Mouse (Mus musculus): Measurements from ENCODE around the gene Rab31.

Rab31 gene

DNA sequence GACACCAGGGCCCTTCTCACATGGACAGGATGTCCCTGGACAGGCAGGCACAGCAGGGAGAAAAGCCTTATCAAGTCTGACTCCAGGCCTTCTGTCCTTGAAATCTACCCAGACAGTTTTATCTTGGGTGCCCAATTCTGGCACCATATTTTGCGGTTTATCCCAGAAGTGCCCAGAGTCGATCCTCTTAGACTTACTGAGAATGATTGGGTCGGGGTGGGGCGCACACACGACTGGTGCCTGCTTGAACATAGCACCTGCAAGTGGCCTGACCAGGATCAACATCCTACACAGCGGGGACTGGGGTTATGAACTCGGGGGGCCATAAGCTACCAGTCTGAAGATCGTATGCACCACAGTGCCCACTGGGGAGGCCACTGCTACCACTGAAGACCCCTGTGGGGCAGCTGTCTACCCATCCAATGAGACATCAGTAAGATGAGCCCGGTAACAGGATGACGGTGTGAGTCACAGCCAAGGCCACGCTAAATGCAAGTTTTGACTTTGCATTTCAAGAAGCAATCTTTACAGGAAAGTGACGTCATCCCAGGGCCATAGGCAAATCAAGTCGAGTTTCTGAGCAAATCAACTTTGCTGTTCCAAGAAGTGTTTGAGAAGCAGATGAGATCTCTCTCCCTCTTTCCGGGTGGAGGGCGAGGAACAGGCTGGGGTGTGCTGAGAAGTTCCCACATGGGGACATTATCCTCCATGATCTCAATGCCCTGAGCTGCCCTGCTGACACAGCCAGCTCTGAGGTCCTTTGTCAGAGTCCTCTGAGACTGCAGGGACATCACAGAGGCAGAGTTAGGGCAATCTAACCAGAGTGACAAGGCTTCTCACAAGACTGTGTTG is 32.5 kb downstream of the Rab31 start:
- no peak for DNase-seq (ENCODE audit: low spot score in 2 of 2)

- DNase-seq (ENCODE audit: low spot score in 2 of 2), result no peak
Measured at GRCm38 (mm10) chr17:65737622-65738021, 34.9 kb downstream of the Rab31 start.

DNA sequence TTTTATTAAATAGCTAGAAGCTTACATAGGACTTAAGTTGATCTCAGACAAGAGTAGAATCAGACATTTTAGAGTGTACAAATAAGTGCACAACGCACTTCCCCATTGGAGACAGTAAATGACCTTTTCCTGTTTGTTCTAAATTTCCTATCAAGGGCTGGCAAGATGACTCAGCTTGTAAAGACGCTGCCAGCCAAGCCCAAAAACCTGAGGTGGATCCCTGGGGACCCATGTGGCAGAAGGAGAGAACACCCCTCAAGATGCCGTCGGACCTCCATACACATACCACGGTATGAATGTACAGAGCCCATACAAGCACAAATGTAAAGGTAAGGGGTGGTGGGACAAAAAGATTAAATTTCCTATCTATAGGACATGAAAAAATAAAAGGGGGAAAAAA is 35.4 kb downstream of the Rab31 start:
- no peak for DNase-seq (ENCODE audit: low spot score in 2 of 2)

DNA sequence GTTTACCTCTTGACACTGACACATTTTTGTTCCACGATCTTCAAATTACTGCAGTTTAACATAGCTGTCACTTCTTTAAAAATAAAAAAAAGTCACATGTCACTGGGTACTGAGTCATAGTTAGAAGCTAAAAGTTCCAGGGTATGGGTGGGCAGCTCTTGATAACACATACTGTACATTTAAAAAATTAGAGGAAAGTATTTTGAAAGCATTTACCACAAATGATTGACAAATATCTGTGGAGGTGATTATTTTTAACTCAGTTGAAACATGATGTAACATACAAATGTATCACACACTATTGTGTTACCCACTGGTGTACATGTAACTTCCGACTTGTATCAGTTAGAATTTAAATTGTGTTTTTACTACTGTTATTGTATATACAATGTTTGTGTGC is 37.5 kb downstream of the Rab31 start:
- DNase-seq (ENCODE audit: low spot score in 2 of 2), result no peak

DNA sequence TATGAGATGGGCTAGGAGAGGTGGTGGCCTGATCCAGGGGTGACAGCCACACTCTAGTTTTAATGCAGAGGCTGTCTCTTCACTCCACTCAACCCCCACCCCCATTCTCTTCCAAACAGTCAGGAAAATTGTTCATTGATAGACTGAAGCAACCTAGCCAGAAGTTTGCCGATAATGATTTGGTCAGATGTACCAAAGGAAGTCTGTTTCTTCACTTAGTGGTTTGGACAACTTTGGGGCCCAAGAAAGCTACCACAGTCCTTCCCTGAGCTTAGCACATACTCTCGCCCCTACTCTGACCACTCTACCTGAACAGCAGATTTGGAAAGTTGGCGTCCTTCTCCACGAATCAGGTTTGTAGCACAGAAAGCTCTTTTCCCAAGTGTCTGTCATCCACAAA is 39.9 kb downstream of the Rab31 start:
- no peak for DNase-seq (ENCODE audit: low spot score in 2 of 2)

GRCm38 (mm10) chr17:65731710-65732109 is 40.8 kb downstream of the Rab31 start:
- no peak for DNase-seq (ENCODE audit: low spot score in 2 of 2)

DNA sequence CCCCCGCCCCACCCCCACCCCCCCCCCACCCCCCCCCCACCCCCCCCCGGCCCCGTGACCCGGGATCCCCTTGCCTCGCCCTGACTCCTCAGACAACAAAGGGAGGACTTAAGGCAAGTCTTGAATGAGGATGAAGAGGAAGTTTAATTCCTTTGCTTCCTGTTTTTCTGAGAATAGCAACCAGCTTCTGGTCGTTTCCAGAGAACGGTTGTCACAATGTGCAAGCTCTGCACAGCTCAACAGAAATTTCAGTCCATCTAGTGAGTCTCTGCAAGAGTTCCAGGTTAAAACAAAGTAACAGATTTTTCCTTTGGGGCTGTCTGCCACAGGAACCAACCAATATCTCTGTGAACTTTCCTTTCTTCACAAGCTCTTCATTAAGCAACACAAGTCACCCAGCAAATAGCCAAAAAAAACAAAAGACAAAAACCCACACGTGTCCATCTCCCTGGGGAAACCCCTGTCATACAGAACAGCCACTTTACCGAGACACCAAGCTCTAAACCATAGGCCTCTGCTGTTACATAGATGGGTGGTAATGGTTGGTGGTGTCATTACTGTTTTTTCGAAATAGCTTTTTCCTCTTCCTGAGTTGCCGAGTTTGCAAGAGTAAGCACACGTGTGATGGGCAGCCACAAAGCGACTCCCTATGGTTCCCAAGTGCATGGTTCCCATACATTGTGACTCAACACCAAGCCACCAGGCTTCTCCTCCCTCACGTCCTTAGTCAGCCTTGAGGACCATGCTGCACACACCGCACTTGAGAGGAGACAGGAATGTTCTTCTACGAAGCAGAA is 42.4 kb downstream of the Rab31 start:
- no peak for DNase-seq (ENCODE audit: low spot score in 2 of 2)

DNA sequence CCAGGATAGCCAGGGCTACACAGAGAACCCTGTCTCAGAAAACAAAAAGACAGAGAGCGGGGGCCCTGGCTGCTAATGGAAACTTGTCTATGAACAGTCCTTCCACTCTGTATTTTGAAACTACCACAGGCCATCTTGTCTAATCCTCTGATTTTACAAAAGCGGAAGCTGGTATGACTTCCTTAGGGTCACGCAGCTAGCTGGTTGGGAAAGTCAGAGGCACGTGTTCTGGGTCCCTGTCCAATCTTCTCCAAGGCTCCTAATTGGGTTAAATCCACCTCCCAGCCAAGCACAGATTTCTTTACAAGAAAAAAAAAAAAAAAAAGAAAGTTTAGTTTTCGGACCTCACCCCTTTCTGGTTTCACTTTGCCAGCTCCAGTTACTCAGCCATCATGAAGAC is 45.8 kb downstream of the Rab31 start:
- no peak for DNase-seq (ENCODE audit: low spot score in 2 of 2)

GRCm38 (mm10) chr17:65726274-65726673 is 46.3 kb downstream of the Rab31 start:
- no peak for DNase-seq (ENCODE audit: low spot score in 2 of 2)

GRCm38 (mm10) chr17:65725814-65726213 is 46.7 kb downstream of the Rab31 start:
- DNase-seq (ENCODE audit: low spot score in 2 of 2), result no peak

DNA sequence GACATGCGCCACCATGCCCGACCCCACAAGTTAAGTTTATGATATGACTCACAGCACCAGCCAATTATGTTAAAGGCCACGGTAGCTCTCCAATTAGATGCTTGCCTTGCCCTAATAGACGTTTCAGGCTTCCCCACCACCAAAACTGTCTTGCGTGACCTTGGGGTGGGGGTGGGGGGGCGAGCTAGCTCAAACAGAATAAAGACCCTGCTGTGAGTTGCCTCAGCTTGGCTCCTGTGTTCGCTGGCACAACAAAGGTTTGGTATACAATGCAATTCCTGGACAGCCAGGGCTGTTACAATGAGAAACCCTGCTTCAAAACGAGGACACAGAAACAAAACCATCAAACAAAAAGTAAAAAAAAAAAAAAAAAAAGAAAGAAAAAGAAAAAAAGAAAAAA is 47.2 kb downstream of the Rab31 start:
- no peak for DNase-seq (ENCODE audit: low spot score in 2 of 2)

- DNase-seq (ENCODE audit: low spot score in 2 of 2), result no peak
Measured at GRCm38 (mm10) chr17:65724254-65724653, 48.3 kb downstream of the Rab31 start.

- DNase-seq (ENCODE audit: low spot score in 2 of 2), result no peak
Measured at GRCm38 (mm10) chr17:65723633-65724032, 48.9 kb downstream of the Rab31 start.

- no peak for DNase-seq (ENCODE audit: low spot score in 2 of 2)
Measured at GRCm38 (mm10) chr17:65721330-65721729, 51.2 kb downstream of the Rab31 start.

DNA sequence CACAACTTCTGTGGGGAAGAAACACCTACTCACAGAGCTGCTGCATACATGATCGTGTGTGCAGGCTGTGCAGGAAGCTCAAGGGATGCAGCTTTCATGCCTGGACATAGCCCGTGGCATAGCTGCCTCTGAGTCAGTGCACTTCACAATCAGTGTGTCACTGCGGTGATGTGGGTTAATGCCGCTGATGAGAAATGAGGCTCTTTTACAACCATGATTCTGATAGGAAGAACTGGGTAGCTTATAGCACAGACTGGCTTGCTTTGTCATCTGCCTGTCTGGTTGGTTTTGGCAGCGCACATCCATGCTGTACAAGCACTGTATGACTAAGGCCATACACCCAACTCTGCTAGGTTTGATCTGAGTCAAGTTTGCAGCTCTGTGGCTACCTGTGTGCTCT is 52.7 kb downstream of the Rab31 start:
- DNase-seq (ENCODE audit: low spot score in 2 of 2), result no peak

DNA sequence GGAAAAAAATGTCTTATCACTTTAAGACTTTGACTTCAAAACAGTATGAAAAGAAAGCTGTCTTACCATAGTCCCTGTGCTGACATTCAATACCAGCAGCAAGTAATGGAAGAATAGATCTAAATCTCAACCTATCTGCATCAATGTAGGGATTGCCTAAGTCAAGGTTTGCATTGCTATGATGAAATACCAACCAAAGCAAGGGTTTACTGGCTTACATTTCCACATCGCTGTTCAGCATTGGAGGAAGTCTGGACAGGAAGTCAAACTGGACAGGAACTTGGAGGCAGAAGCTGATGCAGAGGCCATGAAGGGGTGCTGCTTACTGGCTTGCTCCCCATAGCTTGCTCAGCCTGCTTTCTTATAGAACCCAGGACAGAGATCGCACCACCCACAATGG is 54.0 kb downstream of the Rab31 start:
- no peak for DNase-seq (ENCODE audit: low spot score in 2 of 2)

GRCm38 (mm10) chr17:65717658-65718199 is 54.8 kb downstream of the Rab31 start:
- DNase-seq (ENCODE audit: low spot score in 2 of 2), result no peak

DNA sequence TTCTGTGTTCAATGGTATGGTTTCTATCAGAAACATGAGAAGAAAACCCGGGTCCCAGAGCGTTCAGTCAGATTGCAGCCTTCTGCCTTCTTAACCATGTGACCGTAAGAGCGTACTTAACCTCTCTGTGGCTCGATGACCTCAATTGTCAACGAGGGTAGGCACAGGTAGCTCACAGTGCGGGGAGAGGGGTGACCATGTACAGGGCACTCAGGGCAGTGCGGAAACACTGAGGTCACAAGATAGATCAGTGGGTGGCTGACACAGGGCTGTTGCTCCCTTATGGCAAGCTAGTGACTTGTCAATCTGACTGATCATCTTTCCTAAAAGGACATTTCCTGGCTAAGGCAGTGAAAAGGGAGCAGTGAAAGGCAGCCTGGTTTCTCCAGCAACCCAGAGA is 58.5 kb downstream of the Rab31 start:
- no peak for DNase-seq (ENCODE audit: low spot score in 2 of 2)

- DNase-seq (ENCODE audit: low spot score in 2 of 2), result no peak
Measured at GRCm38 (mm10) chr17:65712861-65713535, 59.6 kb downstream of the Rab31 start.

GRCm38 (mm10) chr17:65711779-65712178 is 60.8 kb downstream of the Rab31 start:
- DNase-seq (ENCODE audit: low spot score in 2 of 2), result no peak

DNA sequence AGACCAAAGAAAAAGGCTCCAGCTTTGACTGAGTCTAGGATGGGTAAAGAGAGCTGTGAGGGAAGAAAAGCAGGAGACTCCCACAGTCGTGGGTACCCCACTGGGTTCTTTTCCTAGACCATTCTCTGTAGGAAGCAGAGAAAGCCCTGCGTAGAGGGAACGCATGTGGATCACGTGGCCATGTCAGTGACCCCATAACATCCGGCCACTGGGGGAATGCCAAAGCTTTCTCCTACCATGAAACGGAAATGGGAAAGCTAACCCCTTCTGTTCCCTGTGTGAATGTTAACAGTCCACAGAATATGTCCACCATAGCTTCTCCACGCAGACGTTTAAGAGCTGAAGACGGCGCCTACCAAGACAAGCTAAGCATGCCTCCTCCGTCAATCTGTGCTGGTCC is 62.0 kb downstream of the Rab31 start:
- DNase-seq (ENCODE audit: low spot score in 2 of 2), result no peak

DNA sequence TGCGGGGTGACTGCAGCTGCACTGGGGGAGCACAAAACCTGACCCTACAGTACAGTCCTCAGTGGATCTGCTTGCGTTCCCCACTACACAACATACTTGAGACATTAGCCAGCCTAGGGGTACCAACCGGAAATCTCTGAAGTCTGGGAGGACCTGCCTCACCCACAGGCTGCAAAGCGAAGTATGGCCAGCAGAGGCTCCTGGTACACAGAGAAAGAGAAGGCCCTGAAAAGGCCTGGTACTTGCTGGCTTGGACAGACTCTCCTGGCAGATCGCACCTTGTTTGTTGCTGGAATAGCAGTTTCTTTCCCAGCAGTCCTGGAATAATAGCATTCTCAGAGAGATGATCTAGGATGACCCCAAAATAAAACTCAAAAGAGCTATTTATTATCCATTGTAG is 66.3 kb downstream of the Rab31 start:
- DNase-seq (ENCODE audit: low spot score in 2 of 2), result peak; percentile 58 to 59

Measured in frontal cortex, postnatal 36 days (tissue).